In genomic region chr12:26436334-26436733, GRCm38 (mm10) we compare ENCODE assay signal across 17 mouse cellular contexts. TPM values are rescaled to one million over a fixed set of nuclear protein-coding genes. Genes with fewer than 3 reads are reported as not detected.
A peak's percentile ranks its signal among the peaks of the same experiment; 100 is the strongest.
DNase-seq lines count a peak whose midpoint lies in the region; ATAC-seq and TF ChIP-seq lines count a peak whose summit lies in the region.
"Had no signal": no experiment of that assay in that cellular context is flagged by ENCODE, and none has a peak within 500 bp of the region (broad histone marks: within the 10 kb centered on the region; RNA-seq: fewer than 3 reads in every experiment).

No protein-coding gene starts in this region.

- no peaks in the 10 kb centered on the region for H3K27me3 ChIP-seq in lung, embryonic 14.5 days (ENCODE audit: insufficient read depth, low read length)
- H3K27me3 ChIP-seq: embryonic facial prominence, embryonic 15.5 days; neural tube, embryonic 13.5 days had no signal

- intact Hi-C loops in gastrocnemius, postnatal 14 days (cut with DNase I; ENCODE audit: low total_unique reads) = no loop called here

- peaks cover 8% of the 10 kb centered on the region; the same call in 1 of the 2 replicates for H3K4me1 ChIP-seq in lung, embryonic 14.5 days (ENCODE audit: insufficient read depth)
- H3K4me1 ChIP-seq: embryonic facial prominence, embryonic 15.5 days; neural tube, embryonic 13.5 days had no signal

- H3K27ac ChIP-seq in lung, embryonic 14.5 days (ENCODE audit: low read depth) = no peak overlapping the region
- H3K27ac ChIP-seq: embryonic facial prominence, embryonic 15.5 days; hindbrain, postnatal 0 days; liver, embryonic 14.5 days; neural tube, embryonic 13.5 days had no signal

- H3K9me3 ChIP-seq in lung, embryonic 14.5 days (ENCODE audit: low read depth, low read length) = no peaks in the 10 kb centered on the region
- H3K9me3 ChIP-seq: embryonic facial prominence, embryonic 15.5 days; neural tube, embryonic 13.5 days had no signal

- no peak overlapping the region for H3K4me3 ChIP-seq in lung, embryonic 14.5 days (ENCODE audit: low read depth, low read length)
- H3K4me3 ChIP-seq: embryonic facial prominence, embryonic 15.5 days; neural tube, embryonic 13.5 days had no signal

- H3K4me2 ChIP-seq in lung, embryonic 14.5 days = no peak overlapping the region
- H3K4me2 ChIP-seq: embryonic facial prominence, embryonic 15.5 days; neural tube, embryonic 13.5 days had no signal

- 54% methylated on average over 4 of the region's 4 CpGs for WGBS in lung, embryonic 14.5 days

- H3K36me3 ChIP-seq in lung, embryonic 14.5 days (ENCODE audit: insufficient read depth) = no peaks in the 10 kb centered on the region
- H3K36me3 ChIP-seq: embryonic facial prominence, embryonic 15.5 days; neural tube, embryonic 13.5 days had no signal

- no peak overlapping the region for H3K9ac ChIP-seq in lung, embryonic 14.5 days
- H3K9ac ChIP-seq: embryonic facial prominence, embryonic 15.5 days; liver, embryonic 14.5 days; neural tube, embryonic 13.5 days had no signal

- no peak for TF ChIP-seq CTCF in lung, embryonic 14.5 days (IDR thresholded peaks at IDR 0.05; ENCODE audit: low read depth)

- no peak for ATAC-seq in lung, embryonic 14.5 days (ENCODE audit: insufficient read depth)
- peak; percentile 30; the same call in 1 of the 2 replicates for ATAC-seq in megakaryocyte, adult 5-6 weeks (ENCODE audit: poor library complexity, severe bottlenecking)
- no peak for ATAC-seq in monocyte, adult 5-6 weeks (replicated peaks; ENCODE audit: insufficient number of reproducible peaks, low FRiP score, low TSS enrichment, poor library complexity, severe bottlenecking)
- ATAC-seq: hindbrain, postnatal 0 days had no signal

- peak; percentile 40 for DNase-seq in gastrocnemius, postnatal 14 days
- no peak for DNase-seq in gastrocnemius, postnatal 10 days
- peak; percentile 69 for DNase-seq in lung, embryonic 14.5 days
- DNase-seq in lung, postnatal 36 days = no peak
- peak; percentile 57 for DNase-seq in kidney, postnatal 10 days
- no peak for DNase-seq in left cerebral cortex, adult 18-20 months (ENCODE audit: low spot score in 2 of 2)
- DNase-seq: cerebellum, adult 2 months; layer of hippocampus, postnatal 36 days; right cerebral cortex, postnatal 25 days; thymus, adult 18-20 months had no signal

RNA-seq across cellular contexts. Expression of gene Rsad2, which starts 19.9 kb away (rescaled TPM):
- 1 to 10 TPM; 1.4 to 1.5 TPM for total RNA-seq in gastrocnemius, postnatal 14 days (2021)
- 1 to 10 TPM in 1 of 2 experiments, under 1 TPM in 1; 0.92 to 1.4 TPM for total RNA-seq in gastrocnemius, postnatal 10 days (2021)
- polyA plus RNA-seq in lung, embryonic 14.5 days (2014; fragmentation: Nextera tagmentation; extraction: Ambion mirVana) = 0.30 and 0.31 TPM in 2 replicates
- 7.7 and 9.2 TPM in 2 replicates for total RNA-seq in megakaryocyte, adult 5-6 weeks (2015)
- 9.3 and 10.2 TPM in 2 replicates for total RNA-seq in megakaryocyte, adult 5-6 weeks (2017)
- total RNA-seq in left cerebral cortex, adult 18-20 months (2021) = under 1 TPM; 0.65 to 0.77 TPM
- 5.8 to 27.1 TPM (median 20.9 TPM) in 3 replicates for total RNA-seq in monocyte, adult 5-6 weeks (2017)
- polyA plus RNA-seq: C2C12 had no signal

RNA-seq across cellular contexts. Expression of gene Rnf144a, which starts 21.3 kb away (rescaled TPM):
- total RNA-seq in gastrocnemius, postnatal 14 days (2021) = 10 to 100 TPM; 18.7 to 22.9 TPM
- total RNA-seq in gastrocnemius, postnatal 10 days (2021) = 10 to 100 TPM; 29.0 to 39.4 TPM
- polyA plus RNA-seq in lung, embryonic 14.5 days (2014; fragmentation: Nextera tagmentation; extraction: Ambion mirVana) = 45.6 and 46.9 TPM in 2 replicates
- 36.3 and 38.3 TPM in 2 replicates for total RNA-seq in megakaryocyte, adult 5-6 weeks (2015)
- 35.8 and 36.1 TPM in 2 replicates for total RNA-seq in megakaryocyte, adult 5-6 weeks (2017)
- 10 to 100 TPM; 28.6 to 31.1 TPM for total RNA-seq in left cerebral cortex, adult 18-20 months (2021)
- total RNA-seq in monocyte, adult 5-6 weeks (2017) = 28.8 to 54.1 TPM (median 31.5 TPM) in 3 replicates
- polyA plus RNA-seq: C2C12 had no signal

RNA-seq across cellular contexts. Expression of gene Cmpk2, which starts 32.7 kb away (rescaled TPM):
- 1 to 10 TPM; 2.9 to 3.0 TPM for total RNA-seq in gastrocnemius, postnatal 14 days (2021)
- 1 to 10 TPM; 3.5 to 4.3 TPM for total RNA-seq in gastrocnemius, postnatal 10 days (2021)
- 5.8 and 6.8 TPM in 2 replicates for polyA plus RNA-seq in lung, embryonic 14.5 days (2014; fragmentation: Nextera tagmentation; extraction: Ambion mirVana)
- 88.4 and 109 TPM in 2 replicates for total RNA-seq in megakaryocyte, adult 5-6 weeks (2015)
- total RNA-seq in megakaryocyte, adult 5-6 weeks (2017) = 52.7 and 57.5 TPM in 2 replicates
- 10 to 100 TPM; 19.9 to 22.3 TPM for total RNA-seq in left cerebral cortex, adult 18-20 months (2021)
- total RNA-seq in monocyte, adult 5-6 weeks (2017) = 7.0 to 25.9 TPM (median 14.3 TPM) in 3 replicates

Comparison
In these comparisons a context has a peak if more than half of its experiments do, and no peak if none do; other contexts are left out.
1. DNase-seq: peak in gastrocnemius, postnatal 14 days (single experiment), lung, embryonic 14.5 days (single experiment) and kidney, postnatal 10 days (single experiment); none in gastrocnemius, postnatal 10 days (single experiment), lung, postnatal 36 days (single experiment) and left cerebral cortex, adult 18-20 months (0 of 2).